Mouse (Mus musculus) lung, postnatal 0 days (tissue): Measurements from ENCODE around the gene Mast4. TPM values are rescaled to one million over a fixed set of nuclear protein-coding genes. Genes with fewer than 3 reads are reported as not detected.

ENCODE experiments used
- ATAC-seq: fragments of 200-750 bp; cut with Nextera tagmentation; 2 replicates; pipeline ENCODE4 v1.8.0; 2017; ENCODE audit warnings: moderate library complexity
- DNase-seq: peaks from one replicate; pipeline ENCODE4 v3.0.0-alpha.2; 2016; ENCODE audit warnings: low spot score
- H3K27ac ChIP-seq: fragments of 300-500 bp; sonication (generic); 2 replicates; pipeline ENCODE4 v1.5.1; 2014; ENCODE audit warnings: antibody characterized with exemption, mild to moderate bottlenecking, low read length, mixed read lengths
- H3K27me3 ChIP-seq: fragments of 300-500 bp; sonication (generic); replicated peaks from 2 replicates; pipeline ENCODE4 v1.6.1; 2014; ENCODE audit warnings: low read length, mixed read lengths; ENCODE audit not compliant: insufficient read depth
- H3K36me3 ChIP-seq: fragments of 300-500 bp; sonication (generic); 2 replicates; pipeline ENCODE4 v1.6.1; 2014; ENCODE audit warnings: low read length, mixed read lengths; ENCODE audit not compliant: insufficient read depth
- H3K4me1 ChIP-seq: fragments of 300-500 bp; sonication (generic); 2 replicates; pipeline ENCODE4 v1.6.1; 2014; ENCODE audit warnings: antibody characterized with exemption, low read depth, low read length, mixed read lengths; ENCODE audit not compliant: insufficient read depth
- H3K4me2 ChIP-seq: fragments of 300-500 bp; sonication (generic); replicated peaks from 2 replicates; pipeline ENCODE4 v1.6.1; 2014; ENCODE audit warnings: low read depth, mild to moderate bottlenecking, low read length, moderate library complexity, mixed read lengths
- H3K4me3 ChIP-seq: fragments of 300-500 bp; sonication (generic); 2 replicates; pipeline ENCODE4 v1.5.1; 2014; ENCODE audit warnings: low read depth, low read length
- H3K9ac ChIP-seq: fragments of 300-500 bp; sonication (generic); replicated peaks from 2 replicates; pipeline ENCODE4 v1.6.1; 2014; ENCODE audit warnings: low read depth, mild to moderate bottlenecking
- H3K9me3 ChIP-seq: fragments of 300-500 bp; sonication (generic); 2 replicates; pipeline ENCODE4 v1.6.1; 2016; ENCODE audit warnings: low read length, mixed read lengths
- CTCF ChIP-seq: IDR thresholded peaks from 2 replicates; pipeline ENCODE4 v1.5.1; 2016; ENCODE audit warnings: antibody characterized with exemption, mild to moderate bottlenecking
- EP300 ChIP-seq: IDR thresholded peaks from 2 replicates; pipeline ENCODE4 v1.6.1; 2016; ENCODE audit warnings: antibody characterized with exemption, mild to moderate bottlenecking, control low read depth
- WGBS: fragments of 180-500 bp; shearing (Covaris S2); extraction: QIAGEN DNeasy Blood & Tissue Kit; methylation state at CpG from one replicate; pipeline ENCODE4 v1.1.7; 2014; 5-methylcytosine and 5-hydroxymethylcytosine counted together
- polyA plus RNA-seq: library from polyadenylated mRNA; unstranded; fragments of >200 nt; fragmentation: Nextera tagmentation; extraction: Ambion mirVana; gene quantifications from 2 replicates; pipeline ENCODE4 v1.2.1, GENCODE M21; 2015

Mast4 gene
- polyA plus RNA-seq, 1 experiment from 2014 or later = 15.5 TPM

- Histone ChIP-seq H3K4me1 (peaks cover 6% of the 10 kb centered on the region; the same call in 1 of the 2 replicates), H3K9ac (peak overlapping the region; percentile 76), H3K27me3 (no peaks in the 10 kb centered on the region), H3K27ac (peak overlapping the region; percentile 82), H3K36me3 (no peaks in the 10 kb centered on the region), H3K4me3 (peak overlapping the region; percentile 56), H3K9me3 (no peaks in the 10 kb centered on the region), H3K4me2 (peak overlapping the region; percentile 71)
- TF ChIP-seq EP300 (peak; percentile 85), CTCF (peak; percentile 22)
- peak; percentile 95 for DNase-seq
- WGBS = 0% methylated on average over 16 of the region's 16 CpGs
- peak; percentile 92 for ATAC-seq
Measured at GRCm38 (mm10) chr13:102906004-102906660, 428.2 kb downstream of the Mast4 start.

DNA sequence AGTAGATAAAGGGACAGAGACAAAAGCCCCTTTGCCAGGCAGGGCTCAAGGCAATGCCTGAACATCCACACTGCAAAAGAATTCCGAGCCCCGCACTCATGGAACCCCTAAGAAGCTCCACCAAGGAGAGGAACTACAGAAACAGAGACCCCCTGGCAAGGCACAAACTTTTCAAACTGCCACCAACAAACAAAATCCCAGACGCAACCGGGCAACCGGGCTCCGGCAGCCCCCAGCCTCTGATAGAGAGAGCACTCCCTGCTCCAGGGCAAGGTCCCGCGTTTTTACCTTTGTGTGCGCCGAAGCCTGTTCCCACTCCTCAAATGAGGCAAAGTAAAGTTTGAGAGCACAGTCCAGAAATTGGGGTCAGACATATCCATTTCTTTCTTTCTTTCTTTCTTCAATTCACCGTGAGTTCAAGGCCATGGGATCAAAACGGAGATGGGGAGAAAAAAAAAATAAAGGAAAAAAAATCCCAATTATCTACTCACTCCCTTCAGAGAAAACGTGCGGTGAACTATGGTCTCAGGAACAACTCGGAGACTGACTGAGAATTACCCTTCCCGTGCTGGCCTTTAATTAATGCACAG is 428.8 kb downstream of the Mast4 start:
- peaks cover 10% of the 10 kb centered on the region; the same call in 1 of the 2 replicates for H3K4me1 ChIP-seq
- WGBS = 2% methylated on average over 16 of the region's 16 CpGs
- H3K27ac ChIP-seq = peak overlapping the region; percentile 82
- H3K9me3 ChIP-seq = no peaks in the 10 kb centered on the region
- H3K36me3 ChIP-seq = no peaks in the 10 kb centered on the region
- TF ChIP-seq CTCF = no peak
- no peak for TF ChIP-seq EP300
- no peak for DNase-seq
- peak overlapping the region; percentile 56 for H3K4me3 ChIP-seq
- H3K4me2 ChIP-seq = peak overlapping the region; percentile 71
- H3K27me3 ChIP-seq = no peaks in the 10 kb centered on the region
- peak overlapping the region; percentile 76 for H3K9ac ChIP-seq
- no peak for ATAC-seq

DNA sequence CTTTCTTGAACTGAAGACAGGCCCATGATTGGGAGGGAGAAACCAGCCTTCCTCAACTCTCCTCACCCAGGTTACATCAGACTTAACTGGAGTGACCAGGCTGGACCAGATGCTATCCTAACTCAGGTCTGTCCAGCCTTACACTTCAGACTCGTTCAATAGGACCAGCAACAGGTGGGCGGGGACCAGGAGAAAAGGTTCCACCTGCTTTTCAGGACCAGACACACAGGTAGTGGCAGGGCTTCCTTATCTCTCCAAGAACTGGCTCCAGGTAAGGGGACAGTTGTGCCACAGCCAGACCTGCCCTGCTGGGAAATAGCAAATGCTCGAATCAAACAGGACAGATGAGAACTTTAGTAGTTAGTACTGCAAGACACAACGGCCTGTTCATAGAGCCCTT is 430.6 kb downstream of the Mast4 start:
- WGBS = 59% methylated on average over 4 of the region's 4 CpGs

GRCm38 (mm10) chr13:102902123-102902522 is 432.2 kb downstream of the Mast4 start:
- WGBS = 88% methylated on average over 7 of the region's 7 CpGs
- ATAC-seq = no peak

More for the DNA sequence above, 430.6 kb downstream of the Mast4 start:
- no peak for DNase-seq
- Histone ChIP-seq H3K27me3 (no peaks in the 10 kb centered on the region), H3K36me3 (no peaks in the 10 kb centered on the region), H3K4me2 (peak overlapping the region; percentile 71; the same call in 1 of the 2 replicates), H3K9ac (no peak overlapping the region), H3K9me3 (no peaks in the 10 kb centered on the region), H3K4me1 (peaks cover 12% of the 10 kb centered on the region; the same call in 1 of the 2 replicates), H3K4me3 (peak overlapping the region; percentile 23; the same call in 1 of the 2 replicates), H3K27ac (no peak overlapping the region)
- no peak for ATAC-seq
- no peak for TF ChIP-seq CTCF
- no peak for TF ChIP-seq EP300

DNA sequence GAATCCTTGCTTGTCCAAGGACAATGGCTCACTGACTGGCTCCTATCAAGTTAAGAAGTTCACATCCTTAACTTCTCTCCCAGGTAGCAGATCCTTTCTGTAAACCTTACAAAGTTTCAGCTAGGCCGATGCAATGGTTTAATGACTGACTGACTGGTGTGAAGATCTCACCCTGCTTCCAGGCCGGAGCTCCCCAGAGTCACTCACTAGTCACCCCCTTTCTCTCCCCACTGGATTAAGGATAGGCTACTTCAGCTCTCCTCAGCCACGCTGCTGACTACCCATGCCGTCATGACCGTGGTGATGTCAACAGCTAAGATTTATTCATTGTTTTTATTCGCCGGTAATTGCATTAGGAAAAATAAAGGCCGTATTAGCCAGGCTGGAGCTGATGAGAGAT is 433.8 kb downstream of the Mast4 start:
- 50% methylated on average over 8 of the region's 8 CpGs for WGBS
- Histone ChIP-seq H3K4me2 (no peak overlapping the region), H3K4me1 (peaks cover 18% of the 10 kb centered on the region; the same call in 1 of the 2 replicates), H3K9ac (no peak overlapping the region), H3K27me3 (no peaks in the 10 kb centered on the region), H3K9me3 (no peaks in the 10 kb centered on the region), H3K4me3 (no peak overlapping the region), H3K36me3 (no peaks in the 10 kb centered on the region), H3K27ac (no peak overlapping the region)
- ATAC-seq = no peak
- DNase-seq = no peak
- TF ChIP-seq EP300 = no peak
- no peak for TF ChIP-seq CTCF

More at GRCm38 (mm10) chr13:102902123-102902522, 432.2 kb downstream of the Mast4 start:
- Histone ChIP-seq H3K4me2 (no peak overlapping the region), H3K36me3 (no peaks in the 10 kb centered on the region), H3K9me3 (no peaks in the 10 kb centered on the region), H3K27ac (no peak overlapping the region), H3K4me3 (no peak overlapping the region), H3K27me3 (no peaks in the 10 kb centered on the region), H3K4me1 (peaks cover 15% of the 10 kb centered on the region; the same call in 1 of the 2 replicates), H3K9ac (no peak overlapping the region)
- DNase-seq = no peak
- TF ChIP-seq CTCF = no peak
- TF ChIP-seq EP300 = no peak

DNA sequence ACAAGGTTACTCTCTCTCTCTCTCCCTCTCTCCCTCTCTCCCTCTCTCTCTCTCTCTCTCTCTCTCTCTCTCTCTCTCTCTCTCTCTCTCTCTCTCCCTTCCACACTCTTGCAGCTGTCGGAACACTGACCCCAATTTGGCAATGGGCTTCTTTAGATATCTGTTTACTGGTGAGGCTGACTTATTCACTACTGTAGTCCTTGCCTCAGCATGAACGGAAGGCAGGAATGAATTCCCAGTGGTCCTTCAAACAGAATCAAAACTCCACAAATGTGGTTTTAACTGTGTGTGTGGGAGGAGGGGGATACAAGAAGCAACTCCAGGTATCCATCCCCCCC is 434.2 kb downstream of the Mast4 start:
- H3K9ac ChIP-seq = no peak overlapping the region
- no peaks in the 10 kb centered on the region for H3K9me3 ChIP-seq
- DNase-seq (peak; percentile 35), ATAC-seq (no peak)
- H3K4me1 ChIP-seq = peaks cover 23% of the 10 kb centered on the region; the same call in 1 of the 2 replicates
- no peak overlapping the region for H3K4me2 ChIP-seq
- no peak overlapping the region for H3K4me3 ChIP-seq
- no peaks in the 10 kb centered on the region for H3K36me3 ChIP-seq
- 58% methylated on average over 2 of the region's 2 CpGs for WGBS
- H3K27ac ChIP-seq = no peak overlapping the region
- no peaks in the 10 kb centered on the region for H3K27me3 ChIP-seq
- TF ChIP-seq EP300 = no peak
